Mouse (Mus musculus) midbrain, embryonic 16.5 days (tissue): ENCODE data around the gene Thyn1. TPM values are rescaled to one million over a fixed set of nuclear protein-coding genes. Genes with fewer than 3 reads are reported as not detected.

Source experiments
- ATAC-seq: fragments of 200-750 bp; cut with Nextera tagmentation; 2 replicates; pipeline ENCODE4 v1.8.0; 2017; ENCODE audit warnings: moderate TSS enrichment
- H3K27ac ChIP-seq: fragments of 300-500 bp; sonication (generic); 2 replicates; pipeline ENCODE4 v1.5.1; 2014; ENCODE audit warnings: mild to moderate bottlenecking, low read length, mixed read lengths
- H3K27me3 ChIP-seq: fragments of 300-500 bp; sonication (generic); 2 replicates; pipeline ENCODE4 v1.6.1; 2014; ENCODE audit warnings: low read depth, low read length, mixed read lengths; ENCODE audit not compliant: control insufficient read depth, insufficient read depth
- H3K36me3 ChIP-seq: fragments of 300-500 bp; sonication (generic); 2 replicates; pipeline ENCODE4 v1.6.1; 2014; ENCODE audit warnings: mild to moderate bottlenecking, low read length, moderate library complexity, mixed read lengths; ENCODE audit not compliant: control insufficient read depth, insufficient read depth
- H3K4me1 ChIP-seq: fragments of 300-500 bp; sonication (generic); 2 replicates; pipeline ENCODE4 v1.6.1; 2014; ENCODE audit warnings: mild to moderate bottlenecking, low read length, mixed read lengths; ENCODE audit not compliant: control insufficient read depth, insufficient read depth
- H3K4me2 ChIP-seq: fragments of 300-500 bp; sonication (generic); 2 replicates; pipeline ENCODE4 v1.6.1; 2014; ENCODE audit warnings: mild to moderate bottlenecking, low read length, mixed read lengths
- H3K4me3 ChIP-seq: fragments of 300-500 bp; sonication (generic); 2 replicates; pipeline ENCODE4 v1.5.1; 2014; ENCODE audit warnings: low read depth, mild to moderate bottlenecking, low read length, moderate library complexity, mixed read lengths
- H3K9ac ChIP-seq: fragments of 300-500 bp; sonication (generic); 2 replicates; pipeline ENCODE4 v1.6.1; 2014; ENCODE audit warnings: low read depth, low read length, mixed read lengths
- H3K9me3 ChIP-seq: fragments of 300-500 bp; sonication (generic); replicated peaks from 2 replicates; pipeline ENCODE4 v1.6.1; 2014; ENCODE audit warnings: mild to moderate bottlenecking, low read length, mixed read lengths; ENCODE audit not compliant: control insufficient read depth, poor library complexity, severe bottlenecking
- WGBS: fragments of 180-500 bp; shearing (Covaris S2); extraction: QIAGEN DNeasy Blood & Tissue Kit; methylation state at CpG from one replicate; pipeline ENCODE4 v1.1.7; 2014; 5-methylcytosine and 5-hydroxymethylcytosine counted together
- polyA plus RNA-seq: library from polyadenylated mRNA; unstranded; fragments of >200 nt; fragmentation: Nextera tagmentation; extraction: Ambion mirVana; gene quantifications from 2 replicates; pipeline ENCODE4 v1.2.1, GENCODE M21; 2015

Gene Thyn1
- polyA plus RNA-seq, 1 experiment from 2014 or later: 129 TPM

- Histone ChIP-seq H3K4me1 (peaks cover 17% of the 10 kb centered on the region), H3K27me3 (no peaks in the 10 kb centered on the region), H3K4me2 (no peak overlapping the region), H3K36me3 (no peaks in the 10 kb centered on the region), H3K9me3 (no peaks in the 10 kb centered on the region), H3K9ac (no peak overlapping the region), H3K4me3 (no peak overlapping the region), H3K27ac (no peak overlapping the region)
- 95% methylated on average over 3 of the region's 3 CpGs for WGBS
- no peak for ATAC-seq
Measured at GRCm38 (mm10) chr9:26997062-26997461, 2.4 kb upstream of the Thyn1 start.

DNA sequence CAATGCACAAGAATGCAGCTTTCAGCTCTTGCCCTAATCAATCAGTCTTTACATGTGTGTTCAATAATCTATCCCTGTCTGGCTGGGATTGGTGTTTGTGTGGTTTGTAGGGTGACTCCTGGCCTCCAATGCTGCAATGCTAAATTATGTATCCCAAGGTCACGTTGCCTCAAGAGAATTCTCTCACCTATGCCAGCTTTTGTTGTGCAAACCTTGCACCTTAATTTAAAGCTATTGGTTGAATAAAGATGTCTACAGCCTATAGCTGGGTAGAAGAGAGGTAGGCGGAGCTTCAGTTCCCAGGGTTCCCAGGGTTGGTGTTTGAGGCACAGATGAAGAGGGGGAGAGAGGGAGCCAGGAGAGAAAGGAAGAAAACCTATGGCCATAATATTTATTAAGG, 2.0 kb upstream of the Thyn1 start:
- no peaks in the 10 kb centered on the region for H3K36me3 ChIP-seq
- H3K9me3 ChIP-seq: no peaks in the 10 kb centered on the region
- peaks cover 17% of the 10 kb centered on the region for H3K4me1 ChIP-seq
- H3K27me3 ChIP-seq: no peaks in the 10 kb centered on the region
- no peak overlapping the region for H3K4me3 ChIP-seq
- ATAC-seq: no peak
- H3K9ac ChIP-seq: no peak overlapping the region
- no peak overlapping the region for H3K4me2 ChIP-seq
- H3K27ac ChIP-seq: no peak overlapping the region
- WGBS: 95% methylated on average over 2 of the region's 2 CpGs

GRCm38 (mm10) chr9:26998669-26999460, 645 bp upstream of the Thyn1 start:
- Histone ChIP-seq H3K36me3 (0 out of 2 replicates have a peak, but pooled peaks cover 5% of the 10 kb centered on the region), H3K4me1 (peaks cover 17% of the 10 kb centered on the region), H3K27ac (peak overlapping the region; percentile 69), H3K4me3 (peak overlapping the region; percentile 80), H3K27me3 (no peaks in the 10 kb centered on the region), H3K9ac (peak overlapping the region; percentile 79), H3K9me3 (no peaks in the 10 kb centered on the region), H3K4me2 (peak overlapping the region; percentile 82)
- ATAC-seq: peak; percentile 76
- WGBS: 4% methylated on average over 29 of the region's 29 CpGs

DNA sequence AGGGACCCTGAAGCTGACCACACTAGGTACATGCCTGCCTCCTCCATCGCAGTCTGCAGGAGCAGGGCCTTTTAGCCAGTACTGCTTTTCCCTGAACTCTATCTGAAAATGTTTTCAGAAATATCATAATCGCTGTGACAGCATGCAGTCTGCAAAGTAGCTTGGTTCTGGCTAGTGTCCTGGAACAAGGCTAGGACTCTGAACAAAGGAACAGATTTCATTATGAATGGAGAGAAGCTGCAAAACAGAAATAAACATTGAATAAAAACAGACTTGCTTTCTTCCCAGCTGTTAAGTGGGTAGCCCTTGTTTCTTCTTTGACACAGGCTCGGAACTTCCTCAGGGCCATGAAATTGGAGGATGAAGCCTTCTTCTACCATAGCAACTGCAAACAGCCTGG, 5.7 kb downstream of the Thyn1 start:
- WGBS: 87% methylated on average over 3 of the region's 3 CpGs

DNA sequence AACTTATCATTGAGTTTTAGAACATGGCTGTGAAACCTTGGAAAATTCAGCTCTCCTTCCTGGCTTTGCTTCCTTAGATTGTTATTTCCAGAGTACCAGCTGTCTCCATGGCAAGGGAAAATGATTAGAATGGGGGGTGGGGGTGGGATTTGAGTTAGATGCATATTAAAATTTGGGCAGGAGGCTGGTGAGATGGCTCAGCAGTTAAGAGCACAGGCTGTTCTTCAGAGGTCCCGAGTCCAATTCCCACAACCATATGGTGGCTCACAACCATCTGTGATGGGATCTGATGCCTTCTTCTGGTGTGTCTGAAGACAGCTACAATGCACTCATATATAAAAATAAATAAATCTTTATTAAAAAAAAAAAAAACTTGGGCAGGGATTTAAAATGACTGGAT, 6.4 kb downstream of the Thyn1 start:
- Histone ChIP-seq H3K27ac (no peak overlapping the region), H3K36me3 (peaks cover 43% of the 10 kb centered on the region), H3K4me3 (no peak overlapping the region), H3K4me2 (no peak overlapping the region), H3K9me3 (no peaks in the 10 kb centered on the region), H3K4me1 (peaks cover 7% of the 10 kb centered on the region), H3K9ac (no peak overlapping the region), H3K27me3 (no peaks in the 10 kb centered on the region)
- whole genome bisulfite sequencing: 75% methylated on average over 1 of the region's 1 CpGs
- ATAC-seq: no peak

More for the DNA sequence above, 5.7 kb downstream of the Thyn1 start:
- H3K4me3 ChIP-seq: no peak overlapping the region
- no peak for ATAC-seq
- H3K9me3 ChIP-seq: no peaks in the 10 kb centered on the region
- H3K4me2 ChIP-seq: no peak overlapping the region
- no peak overlapping the region for H3K9ac ChIP-seq
- peaks cover 39% of the 10 kb centered on the region for H3K36me3 ChIP-seq
- H3K27ac ChIP-seq: no peak overlapping the region
- peaks cover 14% of the 10 kb centered on the region for H3K4me1 ChIP-seq
- no peaks in the 10 kb centered on the region for H3K27me3 ChIP-seq

- no peak for ATAC-seq
- Histone ChIP-seq H3K27ac (no peak overlapping the region), H3K27me3 (no peaks in the 10 kb centered on the region)
Measured at GRCm38 (mm10) chr9:27006866-27007265, 7.4 kb downstream of the Thyn1 start.

GRCm38 (mm10) chr9:27009231-27009630, 9.7 kb downstream of the Thyn1 start:
- Histone ChIP-seq H3K4me1 (no peaks in the 10 kb centered on the region), H3K9me3 (no peaks in the 10 kb centered on the region), H3K9ac (no peak overlapping the region), H3K27me3 (no peaks in the 10 kb centered on the region), H3K4me3 (no peak overlapping the region), H3K27ac (no peak overlapping the region), H3K4me2 (no peak overlapping the region), H3K36me3 (peaks cover 49% of the 10 kb centered on the region)
- WGBS: 88% methylated on average over 5 of the region's 5 CpGs
- ATAC-seq: no peak

More at GRCm38 (mm10) chr9:27006866-27007265, 7.4 kb downstream of the Thyn1 start:
- no peak overlapping the region for H3K9ac ChIP-seq
- no peak overlapping the region for H3K4me3 ChIP-seq
- H3K36me3 ChIP-seq: peaks cover 45% of the 10 kb centered on the region
- WGBS: 88% methylated on average over 5 of the region's 5 CpGs
- no peaks in the 10 kb centered on the region for H3K4me1 ChIP-seq
- H3K9me3 ChIP-seq: no peaks in the 10 kb centered on the region
- no peak overlapping the region for H3K4me2 ChIP-seq

DNA sequence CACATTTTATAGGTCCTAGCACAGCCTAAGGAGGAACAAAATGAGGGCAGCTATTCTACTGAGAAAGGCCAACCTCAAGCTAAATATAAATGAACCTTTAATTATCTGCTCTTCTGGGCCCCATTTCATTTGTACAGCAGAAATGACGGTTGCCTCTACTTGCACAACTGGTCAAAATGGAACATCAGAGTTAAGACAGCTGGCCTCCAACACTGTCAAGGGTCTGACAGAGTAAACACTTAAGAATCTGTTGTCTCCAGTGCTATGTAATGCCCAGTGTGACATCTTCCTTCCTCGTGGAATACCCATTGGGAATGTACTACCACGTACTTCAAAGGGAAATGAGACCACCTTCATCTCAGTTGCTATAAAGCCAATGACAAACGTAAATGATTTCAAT, 12.1 kb downstream of the Thyn1 start:
- no peak overlapping the region for H3K9ac ChIP-seq
- no peaks in the 10 kb centered on the region for H3K27me3 ChIP-seq
- H3K4me1 ChIP-seq: no peaks in the 10 kb centered on the region
- no peak overlapping the region for H3K4me2 ChIP-seq
- WGBS: 86% methylated on average over 4 of the region's 4 CpGs
- H3K4me3 ChIP-seq: no peak overlapping the region
- ATAC-seq: no peak
- H3K9me3 ChIP-seq: no peaks in the 10 kb centered on the region
- peaks cover 47% of the 10 kb centered on the region for H3K36me3 ChIP-seq
- no peak overlapping the region for H3K27ac ChIP-seq

GRCm38 (mm10) chr9:27018961-27019360, 19.5 kb downstream of the Thyn1 start:
- Histone ChIP-seq H3K4me3 (no peak overlapping the region), H3K36me3 (peaks cover 32% of the 10 kb centered on the region)
- WGBS: 97% methylated on average over 10 of the region's 10 CpGs

More at GRCm38 (mm10) chr9:27018961-27019360, 19.5 kb downstream of the Thyn1 start:
- H3K9me3 ChIP-seq: no peaks in the 10 kb centered on the region
- H3K9ac ChIP-seq: no peak overlapping the region
- 0 out of 2 replicates have a peak, but pooled peaks cover 6% of the 10 kb centered on the region for H3K4me1 ChIP-seq
- H3K4me2 ChIP-seq: no peak overlapping the region
- H3K27me3 ChIP-seq: no peaks in the 10 kb centered on the region
- no peak overlapping the region for H3K27ac ChIP-seq
- ATAC-seq: no peak
